Mouse (Mus musculus) ovary, postnatal 14 days (tissue): ENCODE data around the gene Lmod3.
"Not testable (repeated sequence)": the region's sequence is repeated elsewhere in the genome, so short reads cannot be mapped to it uniquely, and the experiment has no call there.

ENCODE experiments used
- DNase-seq: peaks from one replicate; pipeline ENCODE4 v3.0.0; 2022; ENCODE audit warnings: low spot score

The Lmod3 gene

DNA sequence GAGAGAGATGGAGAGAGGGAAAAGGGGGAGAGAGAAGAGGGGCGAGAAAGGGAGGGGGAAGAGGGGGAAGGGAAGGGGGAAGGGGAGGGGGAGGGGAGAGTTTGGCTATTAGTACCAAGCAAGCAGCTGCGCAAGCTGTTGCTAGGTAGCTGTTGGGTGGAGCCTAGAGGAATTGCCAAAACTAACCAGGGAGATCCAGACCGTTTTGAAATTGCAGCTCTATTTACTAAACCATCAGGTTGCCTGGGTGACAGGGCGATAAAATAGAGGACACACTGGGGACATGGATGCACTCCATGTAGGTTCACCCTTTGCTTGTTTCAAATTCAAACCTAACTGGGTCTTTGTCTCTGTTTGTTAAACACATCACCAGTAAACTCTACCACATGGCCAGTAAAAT, 23.8 kb upstream of the Lmod3 start:
- DNase-seq = no peak

DNA sequence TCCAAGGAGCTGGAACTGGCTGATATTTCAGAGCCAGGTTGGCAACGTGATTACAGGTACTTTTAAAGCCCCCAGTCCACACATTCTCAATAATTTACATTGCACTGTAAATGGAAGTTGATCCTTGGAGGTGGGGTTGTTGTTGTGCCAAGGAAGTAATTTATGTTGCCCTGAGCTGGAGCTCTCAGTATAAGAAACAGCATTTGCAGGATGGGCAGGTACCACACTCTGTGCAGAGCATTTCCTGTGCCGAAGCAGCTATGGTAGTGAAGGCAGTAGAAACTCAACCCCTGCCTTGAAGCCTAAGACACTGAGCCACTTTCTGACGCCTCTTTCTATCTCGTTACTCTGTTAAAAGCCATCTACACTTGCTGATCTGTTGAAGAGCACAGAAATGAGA, 23.2 kb upstream of the Lmod3 start:
- DNase-seq = no peak

DNA sequence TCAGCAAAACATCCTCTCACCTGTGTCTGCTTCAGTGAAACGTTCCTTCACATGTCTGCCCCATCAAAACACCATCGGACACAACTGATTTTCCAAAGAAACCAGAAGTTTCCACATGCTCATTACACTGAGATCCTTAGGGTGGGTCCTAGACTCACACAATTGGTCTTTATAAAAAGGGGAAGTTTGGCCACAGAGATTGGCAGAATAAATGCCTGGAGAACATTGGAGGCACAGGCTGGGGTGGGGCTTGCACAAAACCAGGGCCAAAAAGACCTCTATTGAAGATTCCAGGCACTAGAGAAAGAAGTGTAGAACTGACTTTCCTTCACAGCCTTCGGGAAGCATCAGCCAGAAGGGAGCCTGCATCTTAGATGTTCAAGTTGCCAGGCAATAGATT, 21.2 kb upstream of the Lmod3 start:
- DNase-seq = no peak

- DNase-seq = no peak
These were observed 20.6 kb upstream of the Lmod3 start for GRCm38 (mm10) chr6:97273058-97273710.

DNA sequence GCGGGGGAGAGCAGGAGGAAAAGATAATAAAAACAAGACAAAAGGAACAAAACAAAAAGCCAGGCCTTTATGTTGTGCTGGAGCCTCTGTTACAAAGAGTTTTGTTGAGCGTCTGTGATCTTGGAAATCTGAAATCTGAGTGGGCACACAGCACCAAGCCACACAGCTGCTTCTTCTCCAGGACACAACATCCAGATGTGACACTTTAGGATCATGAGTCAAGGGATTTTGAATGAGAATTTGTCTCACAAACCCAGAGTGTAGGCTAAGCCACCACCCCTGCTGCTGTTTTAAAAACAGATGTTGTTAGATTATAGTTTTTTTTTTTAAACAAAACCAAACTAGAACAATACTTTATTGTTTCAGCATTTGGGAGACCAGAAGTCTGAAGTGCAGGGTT, 19.8 kb upstream of the Lmod3 start:
- no peak for DNase-seq

DNA sequence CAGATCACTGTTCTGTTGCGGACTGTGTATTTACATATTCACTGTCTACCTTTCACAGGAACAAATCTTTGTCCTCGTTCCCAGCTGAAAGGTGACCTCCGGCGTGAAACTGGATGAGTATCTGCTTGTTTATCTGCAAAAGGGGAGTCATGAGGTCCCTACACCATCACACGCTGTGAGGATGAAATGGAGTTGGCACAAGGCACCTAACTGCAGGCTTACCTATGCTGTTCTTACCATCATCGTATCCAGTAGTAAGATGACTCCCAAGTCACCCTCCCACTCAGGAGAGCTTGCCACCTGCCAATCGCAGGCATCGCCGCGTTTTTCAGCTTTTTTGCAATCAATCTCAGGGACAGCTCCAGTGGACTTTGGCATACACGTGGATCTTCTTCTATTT, 17.0 kb upstream of the Lmod3 start:
- DNase-seq = no peak

GRCm38 (mm10) chr6:97267132-97267531, 14.6 kb upstream of the Lmod3 start:
- no peak for DNase-seq

- DNase-seq = no peak
These were observed 14.1 kb upstream of the Lmod3 start for GRCm38 (mm10) chr6:97266661-97267060.

- DNase-seq = no peak
These were observed 13.1 kb upstream of the Lmod3 start for GRCm38 (mm10) chr6:97265705-97266104.

GRCm38 (mm10) chr6:97265240-97265639, 12.7 kb upstream of the Lmod3 start:
- DNase-seq = no peak

- DNase-seq = not testable (repeated sequence)
These were observed 11.2 kb upstream of the Lmod3 start for GRCm38 (mm10) chr6:97263750-97264149.

DNA sequence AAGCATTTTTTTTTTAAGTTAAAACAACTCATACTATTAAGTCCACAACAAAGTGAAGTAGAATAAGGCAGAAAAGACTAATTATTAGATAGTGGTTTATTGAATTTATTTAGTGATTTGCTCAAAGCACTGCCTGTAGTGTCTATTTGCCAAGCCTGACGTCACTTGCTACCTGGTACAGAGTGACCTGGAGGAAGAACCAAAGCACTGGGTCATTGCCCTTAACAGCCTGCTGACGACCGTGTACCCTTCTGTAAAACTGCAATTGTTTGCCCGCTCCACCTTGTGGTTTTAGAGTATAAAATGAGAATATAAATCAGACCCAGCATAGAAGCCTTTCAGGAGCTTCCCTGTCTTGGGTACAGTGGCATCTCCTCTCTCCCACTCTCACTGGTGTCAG, 9.7 kb upstream of the Lmod3 start:
- DNase-seq = no peak

DNA sequence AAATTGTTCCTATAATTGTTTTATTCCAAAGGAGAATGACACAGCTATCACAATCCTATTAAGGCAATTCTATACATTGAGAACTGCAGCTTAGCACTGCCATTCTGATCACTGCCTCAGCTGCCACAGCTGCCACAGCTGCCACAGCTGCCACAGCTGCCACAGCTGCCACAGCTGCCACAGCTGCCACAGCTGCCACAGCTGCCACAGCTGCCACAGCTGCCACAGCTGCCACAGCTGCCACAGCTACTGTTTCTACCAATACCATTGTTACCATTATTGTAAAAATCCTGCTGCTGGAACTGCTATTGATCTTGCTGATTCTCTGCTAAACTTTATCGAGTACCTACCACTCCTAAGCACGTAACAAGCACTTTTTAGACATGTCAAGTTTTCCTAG, 7.4 kb upstream of the Lmod3 start:
- not testable (repeated sequence) for DNase-seq

- DNase-seq = no peak
These were observed 5.9 kb upstream of the Lmod3 start for GRCm38 (mm10) chr6:97258489-97258888.

- DNase-seq = no peak
These were observed 473 bp downstream of the Lmod3 start for GRCm38 (mm10) chr6:97252086-97252485.

- peak; percentile 40 for DNase-seq
These were observed 1.6 kb downstream of the Lmod3 start for GRCm38 (mm10) chr6:97250966-97251365.

- DNase-seq = no peak
These were observed 7.4 kb downstream of the Lmod3 start for GRCm38 (mm10) chr6:97245200-97245599.

GRCm38 (mm10) chr6:97242522-97242921, 10.0 kb downstream of the Lmod3 start:
- no peak for DNase-seq

GRCm38 (mm10) chr6:97240092-97240491, 12.5 kb downstream of the Lmod3 start:
- DNase-seq = no peak

GRCm38 (mm10) chr6:97239360-97239759, 13.2 kb downstream of the Lmod3 start:
- no peak for DNase-seq

GRCm38 (mm10) chr6:97236088-97236487, 16.5 kb downstream of the Lmod3 start:
- DNase-seq = no peak

- no peak for DNase-seq
These were observed 17.5 kb downstream of the Lmod3 start for GRCm38 (mm10) chr6:97234911-97235668.

GRCm38 (mm10) chr6:97227067-97227847, 25.3 kb downstream of the Lmod3 start:
- DNase-seq = no peak
